Mouse (Mus musculus) liver, adult (tissue): ENCODE measurements around the gene Axdnd1.

ENCODE experiments used
- GATA4 ChIP-seq: IDR thresholded peaks from 2 replicates; pipeline ENCODE4 v1.6.1; 2014; ENCODE audit warnings: mild to moderate bottlenecking, low read length; ENCODE audit not compliant: insufficient replicate concordance

The Axdnd1 gene

DNA sequence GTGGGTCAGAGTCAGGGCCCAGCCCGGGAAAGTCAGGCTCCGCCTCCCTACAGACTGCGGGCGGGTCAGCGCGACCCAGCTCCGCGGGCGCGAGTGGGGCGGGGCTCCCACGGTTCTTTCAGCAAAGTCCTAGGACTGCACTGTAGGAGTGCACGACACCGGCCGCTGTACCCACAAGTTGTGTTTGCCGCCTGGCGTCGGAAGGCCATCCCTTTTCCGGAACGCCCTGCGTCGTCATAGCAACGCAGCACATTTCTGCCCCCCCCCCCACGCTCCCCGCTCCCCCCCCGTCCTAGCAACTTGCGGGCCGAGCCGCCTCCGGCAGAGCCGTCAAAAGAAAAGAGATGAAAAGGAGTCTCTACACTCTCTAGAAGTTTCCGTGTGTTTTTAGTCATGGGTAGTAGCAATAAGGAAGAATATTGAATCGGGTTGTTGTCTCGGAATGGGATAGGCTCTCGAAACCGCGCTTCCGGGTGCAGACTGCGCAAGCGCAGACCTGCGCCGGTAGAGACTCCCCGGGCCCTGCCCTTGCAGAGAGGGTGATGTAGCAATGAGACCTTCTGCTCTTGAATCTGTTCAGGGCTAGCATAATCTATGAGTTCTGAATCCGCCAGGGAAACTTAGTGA, at the start of gene Axdnd1:
Gene Axdnd1 (minus strand): TSS at position 489 of the 627 bp plus-strand sequence.
- TF ChIP-seq GATA4, result no peak

GRCm38 (mm10) chr1:156470557-156470956, 49.6 kb upstream of the Axdnd1 start:
- no peak for TF ChIP-seq GATA4

DNA sequence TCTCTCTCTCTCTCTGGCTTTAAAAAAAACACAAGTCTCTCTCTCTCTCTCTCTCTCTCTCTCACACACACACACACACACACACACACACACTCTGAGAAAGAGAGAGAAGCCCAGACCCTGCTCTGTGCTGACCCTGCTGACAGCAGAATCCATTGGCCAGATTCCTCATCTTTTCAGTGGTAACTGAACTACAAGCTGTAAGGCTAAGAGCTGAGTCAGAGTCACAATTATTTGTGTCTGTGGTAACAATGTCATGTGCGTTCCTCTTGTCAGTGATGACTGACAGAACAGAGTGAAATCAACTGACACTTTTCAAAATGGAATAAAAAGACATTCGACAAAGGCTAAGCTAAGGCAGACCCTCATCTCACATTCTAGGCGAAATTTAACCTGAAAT, 47.6 kb upstream of the Axdnd1 start:
- TF ChIP-seq GATA4, result no peak

- no peak for TF ChIP-seq GATA4
These were observed 46.8 kb upstream of the Axdnd1 start for GRCm38 (mm10) chr1:156467655-156468255.

- no peak for TF ChIP-seq GATA4
These were observed 44.0 kb upstream of the Axdnd1 start for GRCm38 (mm10) chr1:156464963-156465362.

- no peak for TF ChIP-seq GATA4
These were observed 43.3 kb upstream of the Axdnd1 start for GRCm38 (mm10) chr1:156463981-156464853.

GRCm38 (mm10) chr1:156462273-156462991, 41.5 kb upstream of the Axdnd1 start:
- TF ChIP-seq GATA4, result no peak

GRCm38 (mm10) chr1:156461036-156461435, 40.1 kb upstream of the Axdnd1 start:
- TF ChIP-seq GATA4, result no peak

DNA sequence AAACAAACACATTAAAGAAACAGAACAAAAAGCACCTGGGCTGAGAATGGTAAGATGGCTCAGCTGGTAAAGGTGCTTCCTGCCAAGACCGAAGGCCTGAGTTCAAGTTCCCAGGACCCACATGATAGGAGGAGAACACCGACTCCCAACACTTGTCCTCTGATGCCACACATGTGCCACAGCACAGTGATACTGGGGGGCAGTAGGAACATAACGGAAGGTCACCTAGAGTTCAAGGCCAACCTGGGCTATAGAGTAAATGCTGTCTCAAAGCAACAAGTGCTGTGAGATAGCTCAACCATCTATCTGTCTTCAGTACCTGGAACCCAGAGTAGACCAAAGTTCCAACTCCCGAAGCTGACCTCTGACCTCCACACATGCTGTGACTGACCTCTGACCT, 39.3 kb upstream of the Axdnd1 start:
- no peak for TF ChIP-seq GATA4

- TF ChIP-seq GATA4, result no peak
These were observed 38.7 kb upstream of the Axdnd1 start for GRCm38 (mm10) chr1:156459690-156460089.

DNA sequence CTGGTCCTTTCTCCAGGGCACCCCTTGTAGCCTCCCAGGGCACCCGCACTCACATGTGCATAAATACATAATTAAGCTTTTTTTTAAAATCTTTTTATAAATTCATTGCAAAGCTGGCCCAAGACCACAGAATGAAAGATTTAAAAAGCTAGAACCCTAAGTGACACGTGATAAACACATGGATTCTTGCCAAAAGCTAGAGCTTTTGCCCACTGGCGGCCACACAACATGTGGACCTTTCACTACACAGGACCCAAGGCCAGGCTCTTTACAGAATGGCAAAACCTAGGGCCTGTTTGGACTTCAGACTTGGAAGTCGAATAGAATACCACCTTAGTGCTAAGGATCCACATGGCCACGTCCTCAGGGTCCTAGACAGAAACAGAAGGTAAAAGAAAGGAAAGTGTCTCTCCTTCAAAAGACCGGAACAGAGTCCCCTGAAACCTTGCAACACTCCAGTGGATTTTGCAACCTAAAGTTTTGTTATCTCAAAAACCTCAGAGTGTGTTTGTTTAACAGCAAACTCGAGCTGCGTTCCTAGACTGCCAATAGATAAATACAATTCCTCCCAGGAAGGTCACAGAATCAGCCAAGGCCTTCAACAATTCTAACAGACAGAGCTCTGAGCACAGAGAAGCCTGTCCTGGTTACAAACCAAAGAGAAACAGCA, 37.6 kb upstream of the Axdnd1 start:
- peak; percentile 78; the same call in 1 of the 2 replicates for TF ChIP-seq GATA4

DNA sequence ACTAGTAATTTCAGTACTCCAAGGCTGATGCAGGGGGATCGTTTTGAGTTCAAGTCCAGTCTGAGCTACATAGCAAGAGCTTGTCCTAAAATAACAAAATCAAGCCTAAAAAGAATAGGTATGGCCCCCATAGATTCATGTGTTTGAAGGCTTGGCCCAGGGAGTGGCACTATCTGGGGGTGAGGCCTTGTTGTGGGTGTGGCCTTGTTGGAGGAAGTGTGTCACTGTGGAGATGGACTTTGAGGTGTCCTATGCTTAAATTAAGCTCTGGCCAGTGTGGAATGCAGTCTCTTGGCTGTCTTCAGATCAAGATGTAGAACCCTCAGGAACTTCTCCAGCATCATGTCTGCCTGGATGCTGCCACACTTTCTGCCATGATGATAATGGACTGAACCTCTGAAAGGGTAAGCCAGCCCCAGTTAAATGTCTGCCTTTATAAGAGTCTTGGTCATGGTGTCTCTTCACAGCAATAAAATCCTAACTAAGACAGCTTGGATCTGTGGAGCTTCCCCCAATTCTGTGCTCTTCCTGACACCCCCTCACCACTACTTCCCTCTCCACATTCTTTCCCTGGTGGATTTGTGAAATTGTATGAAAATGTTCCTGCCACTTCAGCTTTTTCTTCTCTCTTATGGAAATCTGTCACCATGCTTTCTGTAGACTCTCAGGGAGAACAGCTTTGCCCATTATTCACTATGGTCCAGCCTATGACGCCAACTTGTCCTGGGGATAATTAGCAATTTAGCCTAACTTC, 34.2 kb upstream of the Axdnd1 start:
- TF ChIP-seq GATA4, result no peak

- no peak for TF ChIP-seq GATA4
These were observed 33.4 kb upstream of the Axdnd1 start for GRCm38 (mm10) chr1:156454384-156454783.

- peak; percentile 13; the same call in 1 of the 2 replicates for TF ChIP-seq GATA4
These were observed 32.9 kb upstream of the Axdnd1 start for GRCm38 (mm10) chr1:156453876-156454275.

GRCm38 (mm10) chr1:156450478-156450877, 29.5 kb upstream of the Axdnd1 start:
- no peak for TF ChIP-seq GATA4

- TF ChIP-seq GATA4, result no peak
These were observed 28.7 kb upstream of the Axdnd1 start for GRCm38 (mm10) chr1:156449691-156450090.
